Mouse (Mus musculus) common myeloid progenitor, adult 5-6 weeks (primary cell): ENCODE measurements around the gene Carnmt1. TPM values are rescaled to one million over a fixed set of nuclear protein-coding genes. Genes with fewer than 3 reads are reported as not detected.
A peak's percentile ranks its signal among the peaks of the same experiment; 100 is the strongest.

Experiments
- ATAC-seq: replicated peaks from 2 replicates; pipeline ENCODE4 v1.8.0; 2016; ENCODE audit warnings: low read depth, mild to moderate bottlenecking, moderate TSS enrichment, inconsistent platforms; ENCODE audit not compliant: poor library complexity, severe bottlenecking
- total RNA-seq: library from RNA; stranded (forward); fragments of 200-1000, 187-1606 nt; gene quantifications from 2 replicates; pipeline ENCODE4 v1.2.3, GENCODE M21; 2017

The Carnmt1 gene
- total RNA-seq, 1 experiment from 2014 or later, result 44.7 TPM

DNA sequence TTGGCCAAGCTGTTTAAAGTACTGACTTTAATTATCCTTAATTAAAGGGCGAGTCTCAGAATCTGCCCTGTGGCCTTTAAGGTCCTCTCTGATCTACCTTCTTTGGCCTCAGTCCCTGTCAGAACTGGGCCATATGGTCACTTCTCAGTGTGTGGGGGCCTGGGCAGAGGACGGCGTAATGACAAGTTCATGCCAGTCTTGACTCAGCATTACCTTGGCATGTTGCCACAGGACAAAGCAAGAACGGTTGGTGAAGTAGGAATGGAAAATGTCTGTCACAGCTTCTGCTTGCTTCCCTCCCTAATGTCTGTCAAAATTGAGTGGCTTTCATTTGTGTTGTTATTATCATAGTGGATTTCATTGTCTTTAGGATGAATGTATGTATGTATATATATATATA lies 18.0 kb upstream of the Carnmt1 start:
- ATAC-seq, result peak; percentile 19; the same call in 1 of the 2 replicates

DNA sequence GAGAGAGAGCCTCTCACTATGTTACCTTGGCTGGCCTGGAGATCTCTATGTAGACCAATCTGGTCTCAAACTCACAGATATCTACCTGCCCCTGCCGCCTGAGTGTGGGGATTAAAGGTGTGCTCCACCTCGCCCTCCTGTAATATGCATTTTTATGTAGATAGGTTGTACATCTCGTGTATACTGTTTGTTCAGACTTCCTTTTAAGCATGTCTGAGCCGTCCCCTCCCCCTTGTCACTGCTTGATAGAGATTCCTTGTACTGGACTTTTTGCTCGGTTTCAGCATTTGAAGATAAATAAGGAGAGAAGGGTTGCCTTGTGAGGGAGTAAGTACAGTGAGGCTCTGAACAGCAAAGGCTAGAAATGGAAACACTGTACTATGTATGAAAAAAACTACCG lies 17.5 kb upstream of the Carnmt1 start:
- ATAC-seq, result no peak

DNA sequence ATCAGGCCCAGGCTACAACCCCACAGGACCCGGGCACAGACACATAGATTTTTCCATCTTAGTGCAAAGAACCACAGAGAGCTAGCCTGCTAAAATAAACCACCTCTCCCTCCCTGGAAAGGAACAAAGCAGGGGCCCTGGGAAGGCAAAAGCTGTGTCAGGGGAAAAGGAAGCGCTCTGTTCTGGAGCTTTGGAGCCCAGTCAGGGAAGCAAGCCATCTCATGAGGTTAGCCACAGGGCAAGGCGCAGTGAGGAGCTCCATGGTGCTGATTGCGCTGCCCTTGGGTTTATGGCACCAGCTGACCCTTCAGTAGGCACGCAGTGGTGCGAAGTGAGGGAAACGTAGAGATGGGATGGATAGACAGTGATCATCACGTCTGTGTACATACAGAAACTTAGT lies 16.2 kb upstream of the Carnmt1 start:
- ATAC-seq, result no peak

DNA sequence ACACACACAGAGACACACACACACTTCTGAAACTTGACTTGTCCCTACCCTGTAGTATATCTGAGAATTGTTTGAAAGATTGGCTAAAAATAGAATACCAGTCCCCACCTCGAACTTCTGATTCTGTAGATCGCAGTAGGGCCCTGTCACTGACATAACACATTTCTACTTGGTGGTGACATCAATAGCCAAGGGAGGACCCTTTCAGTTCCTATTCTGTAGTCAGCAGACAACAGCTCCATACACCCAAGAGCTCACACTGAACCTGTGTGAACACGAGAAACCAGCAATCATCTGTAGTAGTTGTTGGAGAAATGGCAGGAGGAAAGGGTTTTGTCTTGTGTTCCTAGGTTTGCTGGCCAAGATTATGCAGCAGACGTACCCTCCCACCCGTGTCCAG lies 15.6 kb upstream of the Carnmt1 start:
- no peak for ATAC-seq

DNA sequence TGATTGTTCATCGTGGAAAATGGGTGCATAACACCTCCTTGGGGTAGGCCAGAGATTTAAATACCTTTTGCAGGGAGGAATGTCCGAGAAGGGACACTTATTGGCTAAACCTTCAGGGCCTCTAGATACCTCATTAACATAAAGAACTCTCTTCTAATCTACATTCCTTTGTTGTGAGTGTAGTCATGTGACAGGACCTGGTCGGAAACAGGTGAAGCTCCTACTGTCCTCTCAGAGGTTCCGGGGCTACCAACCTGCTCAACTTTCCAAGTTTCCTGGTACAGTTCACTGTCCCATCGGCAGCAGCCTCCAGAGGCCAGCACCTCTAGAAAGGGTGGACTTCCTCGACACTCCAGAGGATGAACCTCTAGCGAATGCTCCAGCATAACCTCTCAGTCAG lies 14.6 kb upstream of the Carnmt1 start:
- no peak for ATAC-seq

DNA sequence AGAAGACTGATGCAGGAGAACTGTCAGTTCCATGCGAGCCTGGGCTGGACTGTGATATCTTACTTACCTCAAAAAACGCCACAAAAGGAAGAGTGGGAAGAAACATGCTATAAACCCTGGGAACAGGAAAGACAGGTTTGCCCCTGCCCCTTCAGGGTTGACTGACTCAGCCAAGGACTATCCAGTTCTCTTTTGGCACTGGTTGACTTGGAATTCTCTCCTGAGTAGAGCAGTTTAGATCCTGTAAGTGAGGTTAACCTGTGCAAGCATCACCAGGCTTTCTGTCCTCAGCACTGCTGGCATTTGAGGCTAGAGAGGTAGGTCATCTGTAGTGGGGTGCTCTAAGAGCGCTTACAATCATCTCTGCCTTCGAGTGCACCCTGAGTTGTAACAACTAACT lies 12.1 kb upstream of the Carnmt1 start:
- no peak for ATAC-seq

DNA sequence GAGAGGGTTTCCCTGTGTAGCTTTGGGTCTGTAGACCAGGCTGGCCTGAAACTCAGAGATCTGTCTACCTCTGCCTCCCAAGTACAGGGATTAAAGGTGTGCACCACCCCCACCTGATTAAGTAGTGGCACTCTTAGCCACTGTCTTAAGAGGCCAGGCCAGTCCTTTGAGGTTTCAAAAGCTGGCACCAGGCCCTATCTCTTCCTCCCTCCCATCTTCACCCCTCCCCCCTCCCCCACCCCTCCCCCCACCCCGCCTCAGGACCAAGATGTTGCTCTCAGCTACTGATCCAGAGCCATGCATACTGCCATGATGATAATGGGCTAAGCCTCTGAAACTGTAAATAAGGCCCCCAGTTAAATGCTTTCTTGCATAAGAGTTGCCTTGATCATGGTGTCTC lies 11.2 kb upstream of the Carnmt1 start:
- ATAC-seq, result no peak

DNA sequence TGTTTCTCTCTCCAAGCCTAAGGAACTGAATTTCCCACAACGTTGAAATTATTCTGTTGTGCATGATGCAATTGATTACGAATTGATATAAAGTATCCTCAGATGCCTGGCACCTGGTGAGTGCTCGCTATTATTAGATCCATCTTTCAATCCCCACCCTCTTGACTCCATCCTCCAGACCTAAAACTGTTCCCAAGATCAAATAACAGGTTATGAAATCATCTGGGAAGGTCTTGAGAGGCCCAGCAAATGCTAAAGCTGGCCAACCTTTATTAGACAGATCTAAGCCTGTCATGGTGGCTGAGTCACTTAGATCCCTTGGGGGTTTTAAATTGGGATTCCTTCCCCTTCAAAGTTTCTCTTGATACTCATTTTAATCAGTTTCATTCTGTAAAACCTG lies 10.1 kb upstream of the Carnmt1 start:
- no peak for ATAC-seq

DNA sequence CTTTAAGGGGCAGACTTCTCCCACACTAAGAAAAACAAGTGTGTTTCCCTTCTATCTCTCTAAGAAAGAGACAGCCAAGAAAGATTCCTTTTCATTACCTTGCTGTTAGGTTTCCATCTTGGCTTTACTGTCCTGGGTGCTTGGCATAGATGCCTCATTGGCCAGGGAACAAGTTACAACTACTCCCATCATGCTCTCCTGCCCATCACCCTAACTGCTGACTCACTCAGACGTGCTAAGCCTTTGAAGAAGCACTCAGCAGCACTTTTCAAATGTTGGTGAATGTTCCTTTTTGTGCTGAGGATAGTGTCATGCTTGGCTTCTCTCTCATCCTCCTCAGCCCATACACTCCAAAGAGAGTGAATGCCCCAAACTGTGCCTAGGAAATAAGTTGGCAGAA lies 8.9 kb upstream of the Carnmt1 start:
- no peak for ATAC-seq

DNA sequence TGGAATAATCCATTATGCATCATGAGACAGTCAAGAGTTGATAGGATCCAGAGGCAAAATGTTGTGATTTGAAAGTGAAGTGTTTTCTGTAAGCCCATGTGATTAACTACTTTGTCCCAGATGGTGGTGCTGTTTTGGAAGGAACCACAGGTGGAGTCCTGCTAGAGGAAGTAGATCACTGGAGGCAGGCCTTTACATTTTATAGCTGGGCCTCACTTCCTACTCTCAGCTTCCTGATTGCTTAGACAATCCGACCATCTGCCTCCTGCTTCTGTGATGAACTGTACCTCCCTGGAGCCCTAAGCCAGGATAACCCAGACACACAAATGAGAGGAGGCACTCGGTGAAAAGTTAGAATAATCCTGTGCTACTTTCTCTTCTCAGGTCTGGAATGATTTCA lies 6.7 kb upstream of the Carnmt1 start:
- ATAC-seq, result peak; percentile 81

DNA sequence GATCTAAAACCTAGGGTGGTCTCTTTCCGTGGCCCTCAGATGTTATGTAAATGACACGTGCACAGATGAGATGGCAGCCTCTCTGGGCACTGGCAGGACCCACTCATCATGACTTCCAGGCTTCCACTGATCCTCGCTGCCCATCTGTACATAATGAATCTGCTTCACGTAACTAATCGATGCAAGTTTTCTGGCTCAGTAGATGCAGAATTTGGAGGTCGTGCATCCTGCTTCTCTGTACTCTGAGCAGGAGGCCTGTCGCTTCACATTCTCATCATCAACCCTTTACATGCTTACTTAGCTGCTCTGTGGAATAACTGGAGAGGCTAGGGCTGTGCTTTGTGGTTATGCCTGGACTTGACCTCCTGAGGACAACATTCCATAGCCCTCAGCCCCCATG lies 3.6 kb upstream of the Carnmt1 start:
- ATAC-seq, result no peak

DNA sequence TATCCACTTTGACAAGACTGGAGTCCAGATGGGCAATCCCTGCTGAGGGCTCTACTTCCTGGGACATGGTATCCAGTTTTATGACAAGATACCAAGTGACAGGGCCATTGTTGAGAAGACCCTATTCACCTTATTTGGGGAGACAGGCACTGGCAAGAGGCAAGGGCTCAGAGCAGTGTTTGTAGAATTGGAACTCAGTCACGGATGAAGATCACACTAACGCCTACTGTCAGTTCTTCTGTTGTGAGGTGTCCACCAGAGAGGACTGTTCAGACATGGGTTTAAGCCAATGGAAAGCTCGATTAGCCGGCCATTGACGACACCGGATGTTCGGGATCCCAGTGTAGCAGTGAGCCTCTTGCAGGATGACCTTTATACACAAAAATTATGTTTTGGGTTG lies 1.0 kb upstream of the Carnmt1 start:
- ATAC-seq, result no peak

DNA sequence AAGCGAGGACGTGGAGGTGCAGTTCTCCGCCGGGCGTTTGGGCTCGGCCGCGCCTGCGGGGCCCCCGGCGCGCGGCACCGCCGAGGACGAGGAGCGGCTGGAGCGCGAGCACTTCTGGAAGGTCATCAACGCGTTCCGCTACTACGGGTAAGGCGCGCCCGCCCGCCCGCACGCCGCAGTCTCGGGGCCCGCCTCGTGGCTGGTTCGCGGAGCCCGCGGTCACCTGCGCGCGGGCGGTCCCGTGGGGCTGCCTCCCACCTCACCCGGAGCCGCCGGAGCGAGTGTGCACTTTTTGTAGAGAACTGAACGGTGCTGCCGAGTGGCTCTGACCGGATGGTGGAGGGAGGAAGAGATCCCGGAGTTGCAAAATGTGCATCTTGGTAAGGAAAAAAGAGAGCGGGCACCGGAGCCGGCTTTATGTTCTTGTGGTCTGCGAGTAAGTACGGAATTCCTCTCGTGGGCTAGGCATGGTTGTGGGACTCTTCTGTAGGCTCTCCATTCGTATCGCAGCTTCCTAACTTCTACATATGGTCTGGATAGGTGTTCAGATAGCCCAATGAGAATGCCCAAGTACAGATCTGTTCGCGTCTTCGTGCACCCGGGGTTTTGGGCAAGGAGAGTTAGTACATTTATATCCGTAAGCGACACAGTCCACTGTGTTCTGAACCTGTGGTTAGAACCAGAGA lies 635 bp downstream of the Carnmt1 start:
- ATAC-seq, result peak; percentile 24

DNA sequence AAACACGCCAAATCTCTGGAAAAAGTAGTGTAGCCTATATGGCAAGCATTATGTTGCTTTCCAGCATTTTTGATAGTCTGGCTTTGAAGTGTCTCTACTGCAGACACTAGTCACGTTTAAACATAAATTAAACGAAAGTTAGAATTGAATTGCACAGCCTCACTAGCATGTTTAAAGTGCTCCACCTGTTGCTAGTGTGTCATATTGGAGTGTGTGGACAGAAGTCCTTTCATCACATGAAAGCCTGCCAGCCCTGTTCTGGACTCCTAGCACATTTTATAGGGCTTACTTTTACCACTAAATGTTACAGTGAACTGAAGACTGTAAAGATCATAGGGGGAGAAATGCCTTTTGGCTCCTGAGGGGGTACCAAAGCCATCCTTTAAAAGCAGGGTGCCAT lies 1.9 kb downstream of the Carnmt1 start:
- ATAC-seq, result no peak

DNA sequence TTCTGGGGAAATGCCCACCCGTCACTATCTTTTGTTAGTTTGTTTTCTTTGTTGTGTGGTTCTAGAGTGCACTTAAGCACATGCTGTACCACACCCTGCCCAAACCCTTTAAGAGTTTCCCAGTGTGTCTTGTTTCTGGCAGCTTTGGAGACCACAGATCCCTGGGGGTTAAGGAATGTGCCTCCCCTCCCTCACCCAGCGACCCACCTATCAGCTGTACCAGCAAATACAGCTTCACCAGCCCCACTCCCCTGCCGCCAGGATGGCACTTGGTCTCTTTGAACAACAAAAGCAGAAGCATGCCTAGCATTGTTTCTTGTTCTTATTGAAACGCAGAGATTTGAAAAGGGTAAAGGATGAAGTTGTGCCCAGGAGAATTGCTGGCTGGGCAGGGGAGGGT lies 2.6 kb downstream of the Carnmt1 start:
- ATAC-seq, result no peak

DNA sequence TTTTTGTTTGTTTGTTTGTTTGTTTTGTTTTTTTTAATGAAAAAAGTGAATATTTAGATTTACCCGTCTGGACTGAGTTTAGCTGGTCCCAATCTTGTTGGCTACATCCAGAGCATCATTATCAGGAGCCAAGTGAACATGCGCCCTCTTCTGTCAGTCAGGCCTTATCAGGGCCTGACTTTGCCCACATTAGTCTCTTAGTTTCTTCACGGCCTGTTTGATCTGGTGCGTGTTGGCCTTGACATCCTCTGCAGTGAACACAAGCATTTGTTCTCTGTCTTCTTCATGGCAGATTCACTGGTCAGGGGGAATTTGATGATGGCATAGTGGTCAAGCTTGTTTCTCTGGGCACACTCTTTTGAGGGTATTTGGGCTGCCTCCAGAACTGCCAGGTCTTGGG lies 11.6 kb downstream of the Carnmt1 start:
- peak; percentile 39; the same call in 1 of the 2 replicates for ATAC-seq

DNA sequence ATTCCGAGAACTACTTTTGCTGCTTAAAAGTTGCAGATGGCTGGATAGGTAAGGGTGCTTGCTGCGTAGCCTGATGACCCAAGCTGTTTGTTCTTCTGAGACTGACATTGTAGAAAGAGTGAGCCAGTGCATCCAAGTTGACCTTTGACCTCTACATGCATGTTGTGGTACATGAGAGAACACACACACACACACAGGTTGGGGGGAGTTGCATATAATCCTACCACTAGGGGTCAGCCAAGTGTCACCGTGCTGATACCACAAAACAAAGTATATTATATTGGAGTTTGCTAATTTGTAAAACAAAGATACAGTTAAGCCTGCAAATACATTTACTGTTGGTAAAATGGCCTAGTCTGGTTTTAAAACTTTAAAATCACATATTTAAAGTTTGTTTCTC lies 17.0 kb downstream of the Carnmt1 start:
- peak; percentile 89 for ATAC-seq

DNA sequence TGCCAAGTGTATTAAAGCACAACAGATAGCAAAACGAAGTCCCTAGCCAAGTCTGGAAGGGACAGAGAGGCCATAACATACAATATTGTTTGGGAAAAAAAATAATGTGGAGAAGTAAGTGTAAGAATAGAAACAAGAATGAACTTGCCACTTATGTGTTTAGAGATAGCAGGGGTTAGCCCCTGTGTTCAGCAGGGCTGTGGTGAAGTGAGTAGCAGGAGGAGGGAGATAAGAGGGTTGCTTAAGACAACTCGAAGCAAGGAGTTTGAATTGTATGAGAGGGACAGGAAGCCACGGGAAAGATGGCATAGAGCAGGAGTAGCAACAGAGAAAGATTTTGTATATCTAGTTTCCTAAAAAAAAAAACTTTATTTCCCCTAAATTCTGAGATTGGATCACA lies 21.6 kb downstream of the Carnmt1 start:
- peak; percentile 93 for ATAC-seq

DNA sequence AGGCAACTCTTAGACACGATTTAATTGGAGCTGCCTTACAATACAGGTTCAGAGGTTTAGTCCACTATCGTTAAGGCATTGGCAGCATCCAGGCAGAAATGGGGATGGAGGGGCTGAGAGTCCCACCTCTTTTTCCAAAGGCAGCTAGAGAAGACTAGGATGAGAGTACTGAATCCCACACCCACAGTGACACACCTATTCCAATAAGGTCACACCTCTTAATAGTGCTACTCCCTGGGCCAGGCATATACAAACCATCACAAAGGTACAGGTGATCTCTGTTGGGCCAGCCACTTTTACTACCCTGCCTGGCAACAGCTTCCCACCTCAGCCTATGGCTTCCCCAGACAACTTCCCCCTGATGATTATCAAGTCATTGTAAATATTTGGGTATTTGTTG lies 22.2 kb downstream of the Carnmt1 start:
- ATAC-seq, result no peak

DNA sequence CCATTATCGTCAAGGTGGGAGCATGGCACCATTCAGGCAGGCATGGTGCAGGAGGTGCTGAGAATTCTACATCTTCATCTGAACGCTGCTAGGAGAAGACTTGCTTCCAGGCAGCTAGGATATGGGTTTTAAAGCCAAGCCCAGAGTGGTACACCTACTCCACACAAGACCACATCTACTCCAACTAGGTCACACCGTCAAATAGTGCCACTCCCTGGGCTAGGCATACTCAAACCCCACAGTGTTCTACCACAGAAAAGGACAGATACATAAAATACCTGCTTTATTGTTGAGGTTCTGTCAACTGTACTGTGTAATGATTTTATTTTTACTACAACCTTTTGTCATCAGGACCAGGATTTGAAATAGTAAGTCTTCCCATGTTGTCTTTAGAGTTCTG lies 24.6 kb downstream of the Carnmt1 start:
- ATAC-seq, result no peak

DNA sequence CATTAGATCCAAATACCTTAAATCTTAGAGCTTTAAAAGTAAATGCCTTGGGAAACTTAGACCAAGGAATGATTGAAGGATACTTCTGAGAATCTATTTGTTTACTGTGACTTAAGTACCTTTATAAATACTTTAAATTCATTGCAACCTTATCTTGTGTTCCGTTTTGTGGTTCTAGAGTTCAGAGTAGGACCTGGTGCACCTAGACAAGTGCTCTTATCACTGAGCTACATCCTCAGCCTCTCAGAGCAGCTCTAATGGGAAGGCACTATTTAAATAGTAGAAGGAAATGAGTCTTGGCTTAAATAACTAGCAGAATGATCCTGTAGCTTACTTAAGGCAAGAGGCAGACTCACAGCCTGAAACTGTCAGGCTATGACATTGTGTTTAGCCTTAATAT lies 25.0 kb downstream of the Carnmt1 start:
- ATAC-seq, result no peak

DNA sequence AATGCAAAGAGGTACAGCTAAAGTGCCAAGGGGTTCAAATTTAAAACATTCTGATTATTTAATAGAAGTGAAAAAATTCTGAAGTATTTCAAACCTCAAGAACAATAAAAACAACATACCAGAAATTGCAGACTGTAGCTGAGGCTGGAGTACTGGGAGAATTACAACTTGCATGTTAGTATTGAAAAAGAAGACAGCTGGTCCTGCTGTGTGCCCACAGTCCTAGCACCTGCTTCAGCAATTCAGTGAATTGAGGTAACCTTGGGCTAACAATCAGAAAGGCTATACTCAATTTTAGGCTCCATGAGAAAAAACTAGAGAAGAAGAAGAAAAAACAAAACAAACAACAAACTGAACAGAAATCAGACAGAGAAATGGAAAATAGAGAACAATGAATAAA lies 37.5 kb downstream of the Carnmt1 start:
- ATAC-seq, result no peak

DNA sequence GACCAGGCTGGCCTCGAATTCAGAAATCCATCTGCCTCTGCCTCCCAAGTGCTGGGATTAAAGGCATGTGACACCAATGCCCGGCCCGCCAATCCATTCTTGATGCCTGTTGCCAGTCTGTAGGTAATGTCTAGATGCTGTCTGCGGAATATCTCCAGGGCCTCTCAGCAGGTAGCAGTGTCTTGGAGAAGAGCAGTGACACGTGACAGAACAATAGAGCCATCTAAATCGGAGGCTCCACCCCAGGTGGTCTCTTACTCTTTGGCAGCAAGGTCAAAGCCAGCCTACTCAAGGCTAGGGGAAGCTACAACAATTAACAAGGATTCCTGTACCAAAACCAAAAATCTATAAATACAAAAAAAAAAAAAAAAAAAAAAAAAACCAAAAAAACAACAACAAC lies 40.3 kb downstream of the Carnmt1 start:
- no peak for ATAC-seq
